8 mouse cellular contexts compared by ENCODE assay signal in the genomic region with DNA sequence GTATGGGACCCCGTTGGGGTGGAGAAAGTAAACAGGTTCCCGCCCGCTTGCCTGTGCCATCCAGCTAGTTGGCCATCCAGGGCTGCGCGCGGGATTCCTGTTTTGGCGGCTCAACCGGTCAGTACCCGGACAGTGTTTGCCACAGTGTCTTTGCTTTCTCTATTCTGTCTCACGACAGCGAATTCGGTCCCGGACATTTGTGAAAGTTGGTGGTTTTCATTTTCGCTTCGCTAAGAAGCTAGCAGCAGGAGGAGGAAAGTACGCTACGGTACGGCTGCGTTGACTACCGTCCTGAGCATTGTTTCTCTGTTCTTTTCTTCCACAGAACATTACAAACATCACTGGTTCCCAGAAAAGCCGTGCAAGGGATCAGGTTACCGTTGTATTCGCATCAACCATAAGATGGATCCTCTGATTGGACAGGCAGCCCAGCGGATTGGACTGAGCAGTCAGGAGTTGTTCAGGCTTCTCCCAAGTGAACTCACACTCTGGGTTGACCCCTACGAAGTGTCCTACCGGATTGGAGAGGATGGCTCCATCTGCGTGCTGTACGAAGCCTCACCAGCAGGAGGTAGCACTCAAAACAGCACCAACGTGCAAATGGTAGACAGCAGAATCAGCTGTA. TPM values are rescaled to one million over a fixed set of nuclear protein-coding genes. Genes with fewer than 3 reads are reported as not detected.
DNase-seq lines count a peak whose midpoint lies in the region; ATAC-seq and TF ChIP-seq lines count a peak whose summit lies in the region.

No protein-coding gene starts in this region.

- H3K27ac ChIP-seq in cortical plate, adult 2 months (ENCODE audit: insufficient read depth, low read length), result peak overlapping the region; percentile 3
- peak overlapping the region; percentile 94 for H3K27ac ChIP-seq in hindbrain, postnatal 0 days
- peak overlapping the region; percentile 96 for H3K27ac ChIP-seq in left cerebral cortex, adult 2 months
- H3K27ac ChIP-seq in macrophage, result peak overlapping the region; percentile 82

- no peak for TF ChIP-seq POLR2A in cortical plate, adult 2 months (IDR thresholded peaks at IDR 0.05; ENCODE audit: extremely low read depth, insufficient read depth, low read length)

- H3K36me3 ChIP-seq in hindbrain, postnatal 0 days (ENCODE audit: insufficient read depth, low read length), result no peaks in the 10 kb centered on the region
- no peaks in the 10 kb centered on the region for H3K36me3 ChIP-seq in macrophage (ENCODE audit: inconsistent target)

- peak; percentile 11 for ATAC-seq in activated CD4-positive, CD25-positive, alpha-beta regulatory T cell, adult 4 months
- no peak; the same call in 1 of the 2 replicates for ATAC-seq in hindbrain, postnatal 0 days

- peak overlapping the region; percentile 37 for H3K4me3 ChIP-seq in cortical plate, adult 2 months (ENCODE audit: insufficient read depth, low read length)
- H3K4me3 ChIP-seq in hindbrain, postnatal 0 days (ENCODE audit: low read length), result peak overlapping the region; percentile 98
- H3K4me3 ChIP-seq in left cerebral cortex, adult 2 months, result peak overlapping the region; percentile 63
- peak overlapping the region; percentile 90 for H3K4me3 ChIP-seq in macrophage (ENCODE audit: inconsistent target)

- H3K4me1 ChIP-seq in cortical plate, adult 2 months (ENCODE audit: control insufficient read depth, insufficient read depth, low read length), result peaks cover 1% of the 10 kb centered on the region; the same call in 1 of the 2 replicates
- peaks cover 7% of the 10 kb centered on the region; the same call in 1 of the 2 replicates for H3K4me1 ChIP-seq in hindbrain, postnatal 0 days (ENCODE audit: insufficient read depth, low read length)

- DNase-seq in gastrocnemius, adult 8-10 months (ENCODE audit: low spot score in 2 of 2), result peak; percentile 59 to 60
- DNase-seq in hindbrain, postnatal 0 days (ENCODE audit: low spot score), result peak; percentile 68
- DNase-seq in left cerebral cortex, adult 2 months (ENCODE audit: extremely low spot score in 1 of 2, low spot score in 2 of 2), result peak; percentile 55 to 59
- peak; percentile 56 to 81 for DNase-seq in right cerebral cortex, adult 2 months (ENCODE audit: low spot score in 2 of 2)
- peak; percentile 16 for DNase-seq in urinary bladder, postnatal 10 days (ENCODE audit: low spot score)

- intact Hi-C loops in left cerebral cortex, adult 2 months (cut with DNase I), result loop anchor here (1.0 to 10.0 kb wide), 7 partner anchors 286 to 695 kb away; no protein-coding TSS in a partner anchor

- WGBS in hindbrain, postnatal 0 days, result under 1% methylated on average over 29 of the region's 29 CpGs
- WGBS in macrophage (ENCODE audit: missing documents), result 2% methylated on average over 29 of the region's 29 CpGs

- H3K9ac ChIP-seq in hindbrain, postnatal 0 days (replicated peaks; ENCODE audit: low read length), result peak overlapping the region; percentile 98

- H3K4me2 ChIP-seq in hindbrain, postnatal 0 days (ENCODE audit: low read depth, low read length), result peak overlapping the region; percentile 53

- no peaks in the 10 kb centered on the region for H3K27me3 ChIP-seq in hindbrain, postnatal 0 days (ENCODE audit: insufficient read depth, low read length)

- TF ChIP-seq CTCF in cortical plate, adult 2 months (IDR thresholded peaks at IDR 0.05; ENCODE audit: extremely low read depth, insufficient read depth, low read length), result 0 out of 2 replicates have a peak, but pooled peaks have one; percentile 4
- peak; percentile 64 for TF ChIP-seq CTCF in hindbrain, postnatal 0 days (IDR thresholded peaks at IDR 0.05; ENCODE audit: low read depth)
- peak; percentile 53 for TF ChIP-seq CTCF in left cerebral cortex, adult 2 months (IDR thresholded peaks at IDR 0.05)

- H3K79me2 ChIP-seq in macrophage (ENCODE audit: inconsistent target), result peaks cover 59% of the 10 kb centered on the region

- no peaks in the 10 kb centered on the region for H3K9me3 ChIP-seq in hindbrain, postnatal 0 days (ENCODE audit: low read length)

RNA-seq across cellular contexts. Expression of gene Btg1, which starts 1.3 kb away (rescaled TPM):
- polyA plus RNA-seq in activated CD4-positive, CD25-positive, alpha-beta regulatory T cell, adult 4 months (2017; shearing (Covaris generic)), result 100 to 1,000 TPM; 187 to 198 TPM
- 16.8 and 18.6 TPM in 2 replicates for polyA plus RNA-seq in cortical plate, adult 2 months (2012; rRNA removed)
- 10 to 100 TPM in 3 of 4 experiments, 1 to 10 TPM in 1; 8.8 to 11.8 (median 11.6) TPM for total RNA-seq in gastrocnemius, adult 8-10 months (2022)
- 18.7 and 18.9 TPM in 2 replicates for total RNA-seq in hindbrain, postnatal 0 days (2014; rRNA removed)
- polyA plus RNA-seq in hindbrain, postnatal 0 days (2015; fragmentation: Nextera tagmentation; extraction: Ambion mirVana), result 28.6 and 29.7 TPM in 2 replicates
- total RNA-seq in left cerebral cortex, adult 2 months (2021), result 10 to 100 TPM; 35.2 to 36.4 TPM
- 100 to 1,000 TPM in 12 of 26 experiments, 10 to 100 TPM in 14; 23.1 to 263 (median 98.5) TPM for total RNA-seq in macrophage (2018; cell fraction: chromatin; rRNA removed)
- 100 to 1,000 TPM in 14 of 26 experiments, 10 to 100 TPM in 12; 41.8 to 362 (median 109) TPM for total RNA-seq in macrophage (2018; cell fraction: cytosol; rRNA removed)
- 100 to 1,000 TPM in 22 of 26 experiments, 10 to 100 TPM in 4; 39.9 to 373 (median 197) TPM for total RNA-seq in macrophage (2018; cell fraction: nucleus; rRNA removed)
- 21.4 to 53.7 TPM (median 23.1 TPM) in 3 replicates for polyA plus RNA-seq in macrophage (2018)

Comparison
In these comparisons a context has a peak if more than half of its experiments do, and no peak if none do; other contexts are left out.
1. H3K27ac ChIP-seq: peak in every context shown above with its lines; median percentile 96 in left cerebral cortex, adult 2 months; 94 in hindbrain, postnatal 0 days; 82 in macrophage; 3 in cortical plate, adult 2 months.
2. H3K4me3 ChIP-seq: peak in every context shown above with its lines; median percentile 98 in hindbrain, postnatal 0 days; 90 in macrophage; 63 in left cerebral cortex, adult 2 months; 37 in cortical plate, adult 2 months.
3. CTCF ChIP-seq: peak in every context shown above with its lines; median percentile 64 in hindbrain, postnatal 0 days; 53 in left cerebral cortex, adult 2 months; 4 in cortical plate, adult 2 months.
4. DNase-seq: peak in every context shown above with its lines; median percentile 68 in right cerebral cortex, adult 2 months; 68 in hindbrain, postnatal 0 days; 60 in gastrocnemius, adult 8-10 months; 57 in left cerebral cortex, adult 2 months; 16 in urinary bladder, postnatal 10 days.